Mouse (Mus musculus): Measurements from ENCODE around the gene Nckap1l. TPM values are rescaled to one million over a fixed set of nuclear protein-coding genes. Genes with fewer than 3 reads are reported as not detected.

Gene Nckap1l
- polyA plus RNA-seq, 1 experiment: 100 TPM

DNA sequence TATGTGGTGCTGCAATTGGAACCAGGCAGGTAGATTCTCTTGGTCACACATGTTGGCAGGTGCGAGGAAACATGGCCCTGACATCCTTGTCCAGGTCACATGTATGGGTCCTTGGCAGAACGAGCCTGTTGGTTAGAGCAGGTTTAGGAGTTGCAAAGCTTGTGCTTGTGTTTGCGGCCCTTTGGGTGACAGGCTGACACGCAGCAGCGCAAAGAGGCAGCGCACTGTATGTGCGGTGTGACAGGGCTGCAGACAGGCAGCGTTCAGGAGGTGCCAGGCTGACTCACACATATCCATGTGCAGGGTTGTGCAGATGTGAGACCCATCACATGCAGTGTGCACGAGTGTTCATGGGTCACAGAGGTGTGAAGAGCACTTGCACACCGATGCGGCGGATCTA lies 50.1 kb downstream of the Nckap1l start:
- H3K4me1 ChIP-seq (replicated peaks; ENCODE audit: control insufficient read depth, insufficient read depth, low read length): peaks cover 8% of the 10 kb centered on the region
- DNase-seq: no peak
- H3K36me3 ChIP-seq (ENCODE audit: control insufficient read depth, insufficient read depth, low read length): peaks cover 4% of the 10 kb centered on the region
- no peak overlapping the region for H3K4me3 ChIP-seq (ENCODE audit: control insufficient read depth, insufficient read depth, low read length)
- 85% methylated on average over 12 of the region's 12 CpGs for WGBS
- no peaks in the 10 kb centered on the region for H3K27me3 ChIP-seq (ENCODE audit: control insufficient read depth, insufficient read depth, low read length)
- TF ChIP-seq POLR2A (IDR thresholded peaks at IDR 0.05; ENCODE audit: control insufficient read depth, extremely low read depth, insufficient read depth, low read length, poor library complexity) (no peak), CTCF (IDR thresholded peaks at IDR 0.05; ENCODE audit: borderline replicate concordance, control insufficient read depth, extremely low read depth, insufficient read depth, low read length, poor library complexity) (no peak)
- no peak overlapping the region for H3K27ac ChIP-seq (ENCODE audit: control insufficient read depth, insufficient read depth, low read length)

GRCm38 (mm10) chr15:103509317-103509716 lies 55.7 kb downstream of the Nckap1l start:
- Histone ChIP-seq H3K4me1 (replicated peaks; ENCODE audit: control insufficient read depth, insufficient read depth, low read length) (0 out of 2 replicates have a peak, but pooled peaks cover 2% of the 10 kb centered on the region), H3K27me3 (ENCODE audit: control insufficient read depth, insufficient read depth, low read length) (no peaks in the 10 kb centered on the region), H3K27ac (ENCODE audit: control insufficient read depth, insufficient read depth, low read length) (no peak overlapping the region), H3K4me3 (ENCODE audit: control insufficient read depth, insufficient read depth, low read length) (no peak overlapping the region), H3K36me3 (ENCODE audit: control insufficient read depth, insufficient read depth, low read length) (no peaks in the 10 kb centered on the region)
- TF ChIP-seq POLR2A (IDR thresholded peaks at IDR 0.05; ENCODE audit: control insufficient read depth, extremely low read depth, insufficient read depth, low read length, poor library complexity) (no peak), CTCF (IDR thresholded peaks at IDR 0.05; ENCODE audit: borderline replicate concordance, control insufficient read depth, extremely low read depth, insufficient read depth, low read length, poor library complexity) (no peak)
- WGBS: 87% methylated on average over 3 of the region's 3 CpGs
- DNase-seq: no peak

- H3K36me3 ChIP-seq (ENCODE audit: control insufficient read depth, insufficient read depth, low read length): no peaks in the 10 kb centered on the region
- no peak for TF ChIP-seq CTCF (IDR thresholded peaks at IDR 0.05; ENCODE audit: borderline replicate concordance, control insufficient read depth, extremely low read depth, insufficient read depth, low read length, poor library complexity)
- no peak for TF ChIP-seq POLR2A (IDR thresholded peaks at IDR 0.05; ENCODE audit: control insufficient read depth, extremely low read depth, insufficient read depth, low read length, poor library complexity)
- H3K4me1 ChIP-seq (replicated peaks; ENCODE audit: control insufficient read depth, insufficient read depth, low read length): 0 out of 2 replicates have a peak, but pooled peaks cover 2% of the 10 kb centered on the region
- 94% methylated on average over 1 of the region's 1 CpGs for WGBS
- H3K27me3 ChIP-seq (ENCODE audit: control insufficient read depth, insufficient read depth, low read length): no peaks in the 10 kb centered on the region
- H3K27ac ChIP-seq (ENCODE audit: control insufficient read depth, insufficient read depth, low read length): no peak overlapping the region
- no peak for DNase-seq
- H3K4me3 ChIP-seq (ENCODE audit: control insufficient read depth, insufficient read depth, low read length): no peak overlapping the region
Measured at GRCm38 (mm10) chr15:103511652-103512051, 58.1 kb downstream of the Nckap1l start.

DNA sequence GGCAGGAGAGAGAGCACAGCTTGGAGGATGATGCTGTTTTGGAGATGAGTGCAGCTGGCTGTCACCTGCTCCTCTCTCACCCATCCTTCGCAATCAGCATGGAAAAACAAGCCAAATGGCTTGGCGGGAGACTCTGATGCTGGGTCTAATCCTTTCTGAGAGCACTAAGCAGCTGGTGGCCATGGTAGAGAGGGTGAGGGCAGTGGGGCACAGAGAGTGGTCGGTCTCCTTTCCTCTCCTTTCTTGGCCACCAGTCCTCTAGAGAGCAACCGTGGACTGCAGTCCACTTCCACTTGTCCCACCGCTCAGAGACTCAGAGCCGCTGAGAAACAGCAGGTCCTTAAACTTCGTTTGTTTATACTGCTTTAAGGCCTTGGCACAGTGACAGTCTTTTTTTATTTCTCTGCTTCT lies 60.0 kb downstream of the Nckap1l start:
- H3K4me1 ChIP-seq (replicated peaks; ENCODE audit: control insufficient read depth, insufficient read depth, low read length): 0 out of 2 replicates have a peak, but pooled peaks cover 2% of the 10 kb centered on the region
- H3K27ac ChIP-seq (ENCODE audit: control insufficient read depth, insufficient read depth, low read length): no peak overlapping the region
- TF ChIP-seq POLR2A (IDR thresholded peaks at IDR 0.05; ENCODE audit: control insufficient read depth, extremely low read depth, insufficient read depth, low read length, poor library complexity) (no peak), CTCF (IDR thresholded peaks at IDR 0.05; ENCODE audit: borderline replicate concordance, control insufficient read depth, extremely low read depth, insufficient read depth, low read length, poor library complexity) (no peak)
- H3K27me3 ChIP-seq (ENCODE audit: control insufficient read depth, insufficient read depth, low read length): no peaks in the 10 kb centered on the region
- no peak overlapping the region for H3K4me3 ChIP-seq (ENCODE audit: control insufficient read depth, insufficient read depth, low read length)
- DNase-seq: no peak
- WGBS: 69% methylated on average over 7 of the region's 7 CpGs
- no peaks in the 10 kb centered on the region for H3K36me3 ChIP-seq (ENCODE audit: control insufficient read depth, insufficient read depth, low read length)

GRCm38 (mm10) chr15:103514119-103514518 lies 60.5 kb downstream of the Nckap1l start:
- Histone ChIP-seq H3K36me3 (ENCODE audit: control insufficient read depth, insufficient read depth, low read length) (no peaks in the 10 kb centered on the region), H3K27ac (ENCODE audit: control insufficient read depth, insufficient read depth, low read length) (no peak overlapping the region), H3K27me3 (ENCODE audit: control insufficient read depth, insufficient read depth, low read length) (no peaks in the 10 kb centered on the region), H3K4me3 (ENCODE audit: control insufficient read depth, insufficient read depth, low read length) (no peak overlapping the region), H3K4me1 (replicated peaks; ENCODE audit: control insufficient read depth, insufficient read depth, low read length) (0 out of 2 replicates have a peak, but pooled peaks cover 2% of the 10 kb centered on the region)
- TF ChIP-seq POLR2A (IDR thresholded peaks at IDR 0.05; ENCODE audit: control insufficient read depth, extremely low read depth, insufficient read depth, low read length, poor library complexity) (no peak), CTCF (IDR thresholded peaks at IDR 0.05; ENCODE audit: borderline replicate concordance, control insufficient read depth, extremely low read depth, insufficient read depth, low read length, poor library complexity) (no peak)
- 24% methylated on average over 10 of the region's 10 CpGs for WGBS
- DNase-seq: peak; percentile 56

GRCm38 (mm10) chr15:103514914-103515313 lies 61.3 kb downstream of the Nckap1l start:
- no peak for DNase-seq
- Histone ChIP-seq H3K4me1 (replicated peaks; ENCODE audit: control insufficient read depth, insufficient read depth, low read length) (0 out of 2 replicates have a peak, but pooled peaks cover 2% of the 10 kb centered on the region), H3K27me3 (ENCODE audit: control insufficient read depth, insufficient read depth, low read length) (no peaks in the 10 kb centered on the region), H3K36me3 (ENCODE audit: control insufficient read depth, insufficient read depth, low read length) (no peaks in the 10 kb centered on the region), H3K27ac (ENCODE audit: control insufficient read depth, insufficient read depth, low read length) (no peak overlapping the region), H3K4me3 (ENCODE audit: control insufficient read depth, insufficient read depth, low read length) (no peak overlapping the region)
- no peak for TF ChIP-seq CTCF (IDR thresholded peaks at IDR 0.05; ENCODE audit: borderline replicate concordance, control insufficient read depth, extremely low read depth, insufficient read depth, low read length, poor library complexity)
- TF ChIP-seq POLR2A (IDR thresholded peaks at IDR 0.05; ENCODE audit: control insufficient read depth, extremely low read depth, insufficient read depth, low read length, poor library complexity): no peak
- 87% methylated on average over 3 of the region's 3 CpGs for WGBS
